ENCODE assay signal across 9 mouse cellular contexts in the genomic region with DNA sequence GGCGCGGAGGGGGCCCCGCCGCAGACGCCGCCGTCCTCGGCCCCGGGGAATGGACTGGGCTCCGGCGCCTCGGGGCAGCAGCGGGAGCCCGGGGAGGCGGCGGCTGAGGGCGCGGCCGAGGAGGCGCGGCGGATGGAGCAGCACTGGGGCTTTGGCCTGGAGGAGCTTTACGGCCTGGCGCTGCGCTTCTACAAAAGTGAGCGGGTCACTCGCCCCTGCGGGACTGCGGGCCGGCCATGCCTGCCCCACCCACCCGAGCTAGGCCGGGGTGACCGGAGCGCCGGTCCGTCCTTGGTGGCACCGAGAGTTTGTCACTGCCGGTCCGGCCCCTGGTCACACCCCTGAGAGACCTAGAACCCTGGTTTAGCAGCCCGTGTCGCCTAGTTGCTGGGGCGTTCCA. TPM values are rescaled to one million over a fixed set of nuclear protein-coding genes. Genes with fewer than 3 reads are reported as not detected.
DNase-seq lines count a peak whose midpoint lies in the region; ATAC-seq and TF ChIP-seq lines count a peak whose summit lies in the region.
"Had no signal": no experiment of that assay in that cellular context is flagged by ENCODE, and none has a peak within 500 bp of the region (broad histone marks: within the 10 kb centered on the region; RNA-seq: fewer than 3 reads in every experiment).

No protein-coding gene starts in this region.

- ATAC-seq in intestine, postnatal 0 days = peak; percentile 70

- H3K27me3 ChIP-seq in spleen, adult 2 months (ENCODE audit: control insufficient read depth, insufficient read depth, low read length) = no peaks in the 10 kb centered on the region
- H3K27me3 ChIP-seq in intestine, postnatal 0 days (replicated peaks; ENCODE audit: control insufficient read depth, insufficient read depth, low read length) = no peaks in the 10 kb centered on the region
- no peaks in the 10 kb centered on the region for H3K27me3 ChIP-seq in megakaryocyte, embryonic 14.5 days (replicated peaks)

- H3K9ac ChIP-seq in intestine, postnatal 0 days (ENCODE audit: low read depth, low read length) = peak overlapping the region; percentile 94

- H3K4me1 ChIP-seq in spleen, adult 2 months (ENCODE audit: control insufficient read depth, insufficient read depth, insufficient read length) = peaks cover 18% of the 10 kb centered on the region
- H3K4me1 ChIP-seq in intestine, postnatal 0 days (replicated peaks; ENCODE audit: control insufficient read depth, insufficient read depth, low read length) = no peaks in the 10 kb centered on the region; the same call in 1 of the 2 replicates
- peaks cover 72% of the 10 kb centered on the region for H3K4me1 ChIP-seq in megakaryocyte, embryonic 14.5 days

- H3K9me3 ChIP-seq in intestine, postnatal 0 days (ENCODE audit: control insufficient read depth) = no peaks in the 10 kb centered on the region
- H3K9me3 ChIP-seq in megakaryocyte, embryonic 14.5 days = no peaks in the 10 kb centered on the region

- H3K27ac ChIP-seq in spleen, adult 2 months (ENCODE audit: insufficient read depth, low read length) = peak overlapping the region; percentile 85
- H3K27ac ChIP-seq in intestine, postnatal 0 days (ENCODE audit: low read depth, low read length) = peak overlapping the region; percentile 94

- peak overlapping the region; percentile 75 for H3K4me2 ChIP-seq in intestine, postnatal 0 days (replicated peaks; ENCODE audit: low read depth)

- peak overlapping the region; percentile 89 for H3K4me3 ChIP-seq in spleen, adult 2 months (ENCODE audit: extremely low read depth, insufficient read depth, insufficient read length)
- H3K4me3 ChIP-seq in intestine, postnatal 0 days (ENCODE audit: low read depth, low read length) = peak overlapping the region; percentile 99
- H3K4me3 ChIP-seq in megakaryocyte, embryonic 14.5 days (replicated peaks) = peak overlapping the region; percentile 96

- no peak for TF ChIP-seq CTCF in spleen, adult 2 months (IDR thresholded peaks at IDR 0.05; ENCODE audit: extremely low read depth, insufficient read depth, insufficient read length, insufficient replicate concordance)
- no peak for TF ChIP-seq CTCF in intestine, postnatal 0 days (IDR thresholded peaks at IDR 0.05; ENCODE audit: low read depth)

- TF ChIP-seq POLR2A in spleen, adult 2 months (IDR thresholded peaks at IDR 0.05; ENCODE audit: low read depth, low read length) = no peak

- under 1% methylated on average over 42 of the region's 42 CpGs for WGBS in spleen, adult 2 months
- 0% methylated on average over 39 of the region's 42 CpGs for WGBS in intestine, postnatal 0 days

- H3K36me3 ChIP-seq in spleen, adult 2 months (ENCODE audit: control insufficient read depth, insufficient read depth, low read length) = no peaks in the 10 kb centered on the region
- H3K36me3 ChIP-seq in intestine, postnatal 0 days (ENCODE audit: control insufficient read depth, insufficient read depth) = no peaks in the 10 kb centered on the region
- H3K36me3 ChIP-seq in megakaryocyte, embryonic 14.5 days (replicated peaks; ENCODE audit: low read length) = no peaks in the 10 kb centered on the region

- peak; percentile 78 for DNase-seq in adrenal gland, postnatal 14 days
- DNase-seq in adrenal gland, adult (ENCODE audit: inconsistent age in 2 of 2, low spot score in 1 of 2) = no peak
- peak in 1 of 2 experiments; percentile 33 for DNase-seq in spleen, adult 2 months (ENCODE audit: low read depth in 1 of 2, low spot score in 2 of 2)
- DNase-seq in spleen, postnatal 36 days (ENCODE audit: low spot score in 2 of 2) = no peak
- no peak for DNase-seq in urinary bladder, adult 18-20 months (ENCODE audit: low spot score in 2 of 2)
- no peak for DNase-seq in thymus, postnatal 0 days (ENCODE audit: low spot score)

RNA-seq across cellular contexts. Expression of a gene that starts 0.3 kb away (rescaled TPM):
- total RNA-seq in adrenal gland, postnatal 14 days (2021) = 41.8 and 43.0 TPM in 2 replicates
- 7.3 and 8.2 TPM in 2 replicates for polyA plus RNA-seq in spleen, adult 2 months (2012; rRNA removed)
- polyA plus RNA-seq in intestine, postnatal 0 days (2015; fragmentation: Nextera tagmentation; extraction: Ambion mirVana) = 16.9 and 18.4 TPM in 2 replicates
- polyA plus RNA-seq in megakaryocyte, embryonic 14.5 days (2012; ENCODE audit: insufficient read depth, low replicate concordance) = 1.4 and 3.6 TPM in 2 replicates
- 15.2 and 19.5 TPM in 2 replicates for polyA plus RNA-seq in thymus, postnatal 0 days (2015; fragmentation: Nextera tagmentation; extraction: Ambion mirVana)

RNA-seq across cellular contexts. Expression of a gene that starts 29.3 kb away (rescaled TPM):
- not detected in 2 replicates for total RNA-seq in adrenal gland, postnatal 14 days (2021)
- 0.04 TPM in 1 of 2 replicates, not detected in the other for polyA plus RNA-seq in spleen, adult 2 months (2012; rRNA removed)
- not detected in 2 replicates for polyA plus RNA-seq in intestine, postnatal 0 days (2015; fragmentation: Nextera tagmentation; extraction: Ambion mirVana)
- polyA plus RNA-seq in megakaryocyte, embryonic 14.5 days (2012; ENCODE audit: insufficient read depth, low replicate concordance) = not detected in 2 replicates
- 0.54 and 0.55 TPM in 2 replicates for polyA plus RNA-seq in thymus, postnatal 0 days (2015; fragmentation: Nextera tagmentation; extraction: Ambion mirVana)
- total RNA-seq: gastrocnemius, postnatal 36 days had no signal
